Mouse (Mus musculus) MEL (cell line): ENCODE results near the gene Esrra. TPM values are rescaled to one million over a fixed set of nuclear protein-coding genes. Genes with fewer than 3 reads are reported as not detected.

ENCODE experiments used
- DNase-seq: peaks from one replicate; pipeline ENCODE4 v3.0.0; 2011; ENCODE audit warnings: low read depth, low spot score
- H3K27ac ChIP-seq: 2 replicates; pipeline ENCODE4 v1.5.1; 2012; ENCODE audit warnings: low read depth, mild to moderate bottlenecking, control low read depth, low read length, moderate library complexity; ENCODE audit not compliant: control insufficient read depth
- H3K27me3 ChIP-seq, 2 experiments: fragments of 150-350 bp in 1 of 2; sonication (generic) in 1 of 2; 2 replicates each; pipeline ENCODE4 v1.6.1; 2012; ENCODE audit warnings: low read length in 2 of 2, mild to moderate bottlenecking in 2 of 2, improper control_type of control experiment in 1 of 2, moderate library complexity in 1 of 2; ENCODE audit not compliant: insufficient read depth in 2 of 2, control insufficient read depth in 1 of 2
- H3K36me3 ChIP-seq, 2 experiments: 2 replicates each; pipeline ENCODE4 v1.6.1; 2012 to 2014; ENCODE audit warnings: low read length in 2 of 2, improper control_type of control experiment in 1 of 2, inconsistent platforms in 1 of 2, mild to moderate bottlenecking in 1 of 2; ENCODE audit not compliant: insufficient read depth in 2 of 2, control insufficient read depth in 1 of 2
- H3K4me1 ChIP-seq, 2 experiments: fragments of 150-350 bp in 1 of 2; sonication (generic) in 1 of 2; 2 replicates each; pipeline ENCODE4 v1.6.1; 2012; ENCODE audit warnings: low read length in 2 of 2, improper control_type of control experiment in 1 of 2, mild to moderate bottlenecking in 1 of 2; ENCODE audit not compliant: insufficient read depth in 2 of 2, control insufficient read depth in 1 of 2
- H3K4me3 ChIP-seq, 2 experiments: fragments of 150-350 bp in 1 of 2; sonication (generic) in 1 of 2; 2 replicates each; pipeline ENCODE4 v1.5.1; 2012; ENCODE audit warnings: low read depth in 2 of 2, low read length in 2 of 2, mild to moderate bottlenecking in 2 of 2, moderate library complexity in 2 of 2, control low read depth in 1 of 2, improper control_type of control experiment in 1 of 2; ENCODE audit not compliant: control insufficient read depth in 1 of 2, insufficient read depth in 1 of 2
- H3K79me2 ChIP-seq: 2 replicates; pipeline ENCODE4 v1.6.1; 2012; ENCODE audit warnings: mild to moderate bottlenecking, low read length, moderate library complexity; ENCODE audit not compliant: control insufficient read depth, poor library complexity, insufficient read depth
- H3K9ac ChIP-seq: 2 replicates; pipeline ENCODE4 v1.6.1; 2012; ENCODE audit warnings: low read depth, mild to moderate bottlenecking, control low read depth, low read length, moderate library complexity; ENCODE audit not compliant: control insufficient read depth, poor library complexity, severe bottlenecking
- H3K9me3 ChIP-seq: fragments of 150-350 bp; sonication (generic); replicated peaks from 2 replicates; pipeline ENCODE4 v1.6.1; 2012; ENCODE audit warnings: mild to moderate bottlenecking, low read length, improper control_type of control experiment, moderate library complexity; ENCODE audit not compliant: insufficient read depth
- BHLHE40 ChIP-seq: IDR thresholded peaks from 2 replicates; pipeline ENCODE4 v1.6.1; 2012; ENCODE audit warnings: low read depth, mild to moderate bottlenecking, inconsistent platforms, low read length, improper control_type of control experiment, borderline replicate concordance
- ELF1 ChIP-seq: IDR thresholded peaks from 2 replicates; pipeline ENCODE4 v1.6.1; 2014; ENCODE audit warnings: low read depth, mild to moderate bottlenecking, inconsistent platforms, low read length, improper control_type of control experiment, moderate library complexity
- EP300 ChIP-seq, 2 experiments: IDR thresholded peaks; 2 replicates each; pipeline ENCODE4 v1.6.1; 2011; ENCODE audit warnings: improper control_type of control experiment in 2 of 2, low read length in 2 of 2, low read depth in 1 of 2, mild to moderate bottlenecking in 1 of 2
- JUND ChIP-seq: IDR thresholded peaks from 2 replicates; pipeline ENCODE4 v1.6.1; 2011; ENCODE audit warnings: low read depth, mild to moderate bottlenecking, improper control_type of control experiment, low read length
- KAT2A ChIP-seq: conservative IDR thresholded peaks from 2 replicates; pipeline ENCODE4 v1.6.1; 2012; ENCODE audit warnings: low read depth, low read length, improper control_type of control experiment, inconsistent platforms
- MAX ChIP-seq: IDR thresholded peaks from 2 replicates; pipeline ENCODE4 v1.6.1; 2011; ENCODE audit warnings: low read length, improper control_type of control experiment
- MAZ ChIP-seq: IDR thresholded peaks from 2 replicates; pipeline ENCODE4 v1.6.1; 2012; ENCODE audit warnings: low read depth, mild to moderate bottlenecking, inconsistent platforms, low read length, improper control_type of control experiment
- MEF2A ChIP-seq: IDR thresholded peaks from 2 replicates; pipeline ENCODE4 v1.6.1; 2014; ENCODE audit warnings: low read depth, mild to moderate bottlenecking, inconsistent platforms, low read length, improper control_type of control experiment; ENCODE audit not compliant: poor library complexity, insufficient replicate concordance, severe bottlenecking; ENCODE audit errors: extremely low read depth
- MXI1 ChIP-seq: IDR thresholded peaks from 2 replicates; pipeline ENCODE4 v1.6.1; 2011; ENCODE audit warnings: mild to moderate bottlenecking, low read depth, low read length, improper control_type of control experiment
- POLR2A ChIP-seq, 2 experiments: IDR thresholded peaks; 2 replicates each; pipeline ENCODE4 v1.6.1; 2011 to 2012; ENCODE audit warnings: low read length in 2 of 2, mild to moderate bottlenecking in 2 of 2, control low read depth in 1 of 2, improper control_type of control experiment in 1 of 2, low read depth in 1 of 2, moderate library complexity in 1 of 2; ENCODE audit not compliant: control insufficient read depth in 1 of 2, insufficient read depth in 1 of 2, poor library complexity in 1 of 2
- POLR2AphosphoS5 ChIP-seq: IDR thresholded peaks from 2 replicates; pipeline ENCODE4 v1.6.1; 2012; ENCODE audit warnings: low read depth, borderline replicate concordance, mild to moderate bottlenecking, inconsistent platforms, low read length, moderate library complexity, mixed read lengths
- RAD21 ChIP-seq: IDR thresholded peaks from 2 replicates; pipeline ENCODE4 v1.6.1; 2011; ENCODE audit warnings: mild to moderate bottlenecking, low read depth, low read length, improper control_type of control experiment
- RCOR1 ChIP-seq: IDR thresholded peaks from 2 replicates; pipeline ENCODE4 v1.6.1; 2012; ENCODE audit warnings: low read depth, mild to moderate bottlenecking, inconsistent platforms, low read length, improper control_type of control experiment
- SIN3A ChIP-seq: IDR thresholded peaks from 2 replicates; pipeline ENCODE4 v1.6.1; 2012; ENCODE audit warnings: low read length, improper control_type of control experiment, inconsistent platforms
- SMC3 ChIP-seq: IDR thresholded peaks from 2 replicates; pipeline ENCODE4 v1.6.1; 2011; ENCODE audit warnings: low read depth, low read length, improper control_type of control experiment
- TBP ChIP-seq: IDR thresholded peaks from 2 replicates; pipeline ENCODE4 v1.8.0; 2011; ENCODE audit warnings: low read depth, low read length, improper control_type of control experiment
- UBTF ChIP-seq: IDR thresholded peaks from 2 replicates; pipeline ENCODE4 v1.6.1; 2012; ENCODE audit warnings: low read depth, mild to moderate bottlenecking, inconsistent platforms, low read length, improper control_type of control experiment, moderate library complexity, borderline replicate concordance; ENCODE audit not compliant: insufficient read depth
- USF1 ChIP-seq: IDR thresholded peaks from 2 replicates; pipeline ENCODE4 v1.6.1; 2014; ENCODE audit warnings: low read depth, mild to moderate bottlenecking, inconsistent platforms, low read length, improper control_type of control experiment, moderate library complexity
- ZNF384 ChIP-seq: IDR thresholded peaks from 2 replicates; pipeline ENCODE4 v1.6.1; 2012; ENCODE audit warnings: low read depth, mild to moderate bottlenecking, inconsistent platforms, low read length, improper control_type of control experiment
- polyA plus RNA-seq, 2 experiments: library from polyadenylated mRNA; stranded (reverse) in 1 of 2; unstranded in 1 of 2; fragments of >175 nt in 1 of 2; fragments of >200 nt in 1 of 2; gene quantifications; 2 replicates each; pipeline versions ENCODE4 v1.2.1 to v1.2.4; 2012; ENCODE audit warnings: low replicate concordance in 2 of 2, low read depth in 1 of 2; ENCODE audit not compliant: insufficient read length in 2 of 2, insufficient read depth in 1 of 2, missing spikeins in 1 of 2
- total RNA-seq: library from RNA; depleted of rRNA; stranded (reverse); fragments of 300-350 nt; gene quantifications from 2 replicates; pipeline ENCODE4 v1.2.3, GENCODE M21; 2012

Gene Esrra
- total and polyA plus RNA-seq, 3 experiments: 32.5 to 40.9 TPM; not detected in 1

- TF ChIP-seq RAD21: no peak
- no peak for TF ChIP-seq RCOR1
- H3K4me1 ChIP-seq: peaks cover 0 to 10% of the 10 kb centered on the region in 2 experiments; a peak in 2 of 4 replicates
- no peaks in the 10 kb centered on the region for H3K9me3 ChIP-seq
- no peak overlapping the region for H3K4me3 ChIP-seq
- no peaks in the 10 kb centered on the region for H3K27me3 ChIP-seq
- no peak for DNase-seq
- H3K27ac ChIP-seq: no peak overlapping the region
- H3K9ac ChIP-seq: no peak overlapping the region
- peaks cover 0 to 5% of the 10 kb centered on the region in 2 experiments; a peak in 2 of 4 replicates for H3K36me3 ChIP-seq
- H3K79me2 ChIP-seq: peaks cover 15% of the 10 kb centered on the region
Observed at GRCm38 (mm10) chr19:6919431-6919830, 2.2 kb downstream of the Esrra start.

- no peaks in the 10 kb centered on the region for H3K9me3 ChIP-seq
- no peak for TF ChIP-seq MXI1
- TF ChIP-seq POLR2AphosphoS5: no peak
- TF ChIP-seq MAX: no peak
- no peak for TF ChIP-seq KAT2A
- TF ChIP-seq UBTF: no peak
- TF ChIP-seq SMC3: no peak
- no peak for TF ChIP-seq TBP
- no peak for TF ChIP-seq ZNF384
- TF ChIP-seq RCOR1: no peak
- TF ChIP-seq BHLHE40: no peak
- no peak for TF ChIP-seq SIN3A
- no peak for TF ChIP-seq MEF2A
- TF ChIP-seq EP300 (IDR thresholded peaks at IDR 0.05; ENCODE audit: low read depth in 1 of 2, low read length in 2 of 2): no peak
- no peak for TF ChIP-seq USF1
- TF ChIP-seq POLR2A (IDR thresholded peaks at IDR 0.05; ENCODE audit: control insufficient read depth in 1 of 2, insufficient read depth in 1 of 2, low read depth in 1 of 2, low read length in 2 of 2, poor library complexity in 1 of 2): no peak
- no peak for TF ChIP-seq ELF1
- TF ChIP-seq MAZ: no peak
- TF ChIP-seq JUND: no peak
- H3K79me2 ChIP-seq: peaks cover 15% of the 10 kb centered on the region
- DNase-seq: no peak
- H3K4me1 ChIP-seq: peaks cover 0 to 10% of the 10 kb centered on the region in 2 experiments; a peak in 2 of 4 replicates
- H3K9ac ChIP-seq: no peak overlapping the region
- H3K27ac ChIP-seq: no peak overlapping the region
- H3K36me3 ChIP-seq: peaks cover 0 to 5% of the 10 kb centered on the region in 2 experiments; a peak in 2 of 4 replicates
- H3K27me3 ChIP-seq: no peaks in the 10 kb centered on the region
- no peak overlapping the region for H3K4me3 ChIP-seq
Observed at GRCm38 (mm10) chr19:6918321-6918720, 3.3 kb downstream of the Esrra start.
